Mouse (Mus musculus) retina, embryonic 14.5 days (tissue): ENCODE measurements at regions not wholly inside any gene's neighbourhood (a gene's known extent, or its start where the extent isn't known, plus 50 kb on each side); places are given as distances from the start of the nearest gene placed in this dataset.

ENCODE experiments used
- DNase-seq: peaks from one replicate; pipeline ENCODE4 v3.0.0-alpha.2; 2015; ENCODE audit warnings: low spot score

DNA sequence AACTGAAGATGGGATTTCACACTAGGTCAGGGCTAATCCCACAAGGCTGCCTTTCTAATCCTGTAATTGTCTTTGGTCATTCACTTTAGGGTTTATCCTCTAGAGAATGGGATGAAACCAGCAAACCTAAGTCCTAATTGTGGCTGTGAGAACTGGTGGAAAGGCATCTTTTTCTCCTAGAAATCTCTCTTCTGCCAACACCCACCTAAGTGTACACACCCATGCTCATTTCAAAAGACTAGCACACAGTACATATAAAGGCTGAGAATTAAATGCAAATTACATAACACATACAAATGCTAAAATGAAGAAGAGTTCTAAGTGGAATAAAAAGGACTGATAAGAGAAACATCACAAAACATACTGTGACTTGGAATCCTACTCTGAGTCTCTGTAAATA lies 579.5 kb downstream of the Eepd1 start:
- no peak for DNase-seq

DNA sequence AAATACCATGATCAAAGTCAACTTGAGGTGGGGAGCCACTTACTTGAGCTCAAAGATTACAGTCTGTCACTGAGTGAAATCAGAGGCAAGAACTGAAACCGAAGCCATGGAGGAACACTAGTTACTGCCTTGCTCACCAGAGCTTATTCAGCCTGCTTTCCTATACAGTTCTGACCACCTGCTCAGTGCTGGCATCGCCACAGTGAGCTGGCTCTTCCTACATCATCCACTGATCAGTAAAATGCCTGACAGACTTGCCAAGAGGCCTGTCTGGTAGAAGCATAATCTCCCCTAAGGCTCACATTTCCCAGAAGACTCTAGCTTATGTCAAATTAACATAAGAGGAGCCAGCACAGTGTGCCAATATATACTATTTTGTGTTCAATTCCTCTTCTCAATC lies 595.7 kb downstream of the Eepd1 start:
- DNase-seq: no peak

DNA sequence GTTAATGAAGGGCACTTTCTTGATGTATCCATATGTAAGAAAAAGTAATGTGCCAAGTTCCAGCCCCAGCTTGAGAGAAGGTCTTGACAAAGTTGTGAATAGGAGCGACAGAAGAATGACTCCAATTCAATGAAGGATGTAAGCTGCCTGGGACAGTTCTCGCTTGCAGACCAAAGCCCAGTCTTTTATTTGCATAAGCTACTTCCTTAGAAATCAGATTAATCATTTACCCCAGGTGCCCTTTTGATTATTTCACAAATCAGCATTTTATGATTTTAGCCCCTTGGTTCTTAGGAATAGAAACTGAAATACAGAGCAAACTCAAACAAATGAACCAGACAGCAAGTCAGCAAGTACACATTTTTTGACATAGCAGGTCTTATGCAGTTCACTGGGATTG lies 605.2 kb downstream of the Eepd1 start:
- DNase-seq: no peak

DNA sequence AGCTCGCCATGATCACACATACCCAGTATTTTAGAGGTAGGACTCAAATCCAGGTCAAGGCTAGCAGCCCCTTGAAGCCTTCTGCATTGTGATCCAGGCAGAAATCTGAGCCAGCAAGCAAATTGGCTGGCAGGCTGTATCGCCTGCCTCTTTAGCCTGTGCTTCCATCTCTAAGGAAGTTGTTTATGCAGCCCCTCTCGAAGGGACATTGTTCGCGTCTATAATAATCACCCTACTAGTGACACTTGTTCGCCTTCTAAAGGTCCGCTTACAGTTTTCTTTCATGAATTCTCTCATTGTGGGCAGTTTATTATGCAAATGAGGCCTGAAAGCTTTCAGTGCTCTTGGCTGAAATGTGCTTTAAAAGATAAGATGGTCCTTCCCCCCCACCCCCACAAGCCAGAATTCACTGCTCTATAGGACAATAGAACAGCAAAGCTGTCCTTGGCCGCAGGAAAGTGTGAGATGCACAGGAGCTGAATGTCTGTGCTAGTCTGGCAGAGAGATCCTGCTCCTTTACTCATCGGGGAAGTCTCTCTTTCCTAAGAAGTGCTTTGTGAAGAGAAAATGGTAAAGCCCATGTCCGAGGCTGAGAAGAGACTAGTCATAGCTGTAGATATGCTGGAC lies 610.8 kb downstream of the Eepd1 start:
- no peak for DNase-seq

DNA sequence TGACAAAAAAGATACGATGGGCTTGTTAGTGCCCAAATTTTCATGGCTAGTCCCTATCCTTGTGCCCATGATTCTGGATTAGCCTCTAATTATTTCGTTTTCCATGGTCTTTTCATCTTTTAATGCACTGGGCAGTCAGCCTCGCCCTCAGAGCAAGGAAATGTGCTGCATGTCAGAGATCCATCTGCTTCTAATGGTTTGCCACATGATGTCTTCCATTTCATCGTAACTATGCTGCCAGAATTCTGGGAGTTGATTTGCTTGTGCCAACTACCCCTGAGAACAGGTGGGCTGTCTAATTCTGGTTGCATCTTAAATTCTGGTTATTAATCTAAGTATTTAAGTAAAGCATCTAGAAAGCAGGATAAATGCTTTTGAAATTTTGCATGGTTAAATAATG lies 622.8 kb downstream of the Eepd1 start:
- DNase-seq: no peak

DNA sequence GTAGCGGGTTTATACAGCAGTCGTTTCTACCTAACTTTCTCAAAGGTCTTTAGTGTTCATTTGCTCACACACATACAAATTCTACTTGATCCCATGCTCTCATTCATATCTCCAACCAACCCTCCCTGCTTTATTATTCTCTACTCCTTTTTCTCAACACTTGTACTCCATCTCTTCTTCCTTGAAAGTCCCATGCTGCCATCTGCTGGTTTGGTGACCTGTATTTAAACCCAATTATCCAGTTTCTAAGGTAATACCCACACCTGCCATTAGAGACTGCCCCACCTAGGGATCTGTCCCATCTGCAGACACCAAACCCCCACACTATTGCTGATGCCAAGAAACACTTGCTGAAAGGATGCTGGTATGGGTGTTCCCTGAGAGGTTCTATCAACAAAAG lies 611.5 kb upstream of the B3gat1 start:
- peak; percentile 4 for DNase-seq

DNA sequence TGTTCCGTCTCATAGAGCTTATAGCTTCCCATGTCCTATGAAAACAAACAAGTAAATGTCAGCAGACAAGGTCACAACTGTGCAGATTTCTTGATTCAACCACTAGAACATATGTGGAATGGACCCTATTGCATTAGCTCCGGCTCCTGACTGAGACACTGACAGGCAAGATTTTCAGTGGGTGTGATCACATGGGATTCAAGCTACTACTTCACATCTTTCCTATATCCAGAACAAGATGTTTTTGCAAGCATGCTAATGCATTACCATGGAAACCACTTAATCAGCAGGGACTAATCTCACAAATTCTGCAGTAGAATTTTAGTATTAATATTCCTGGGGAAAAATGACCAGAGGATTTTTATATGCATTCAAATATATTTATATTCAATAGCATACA lies 598.9 kb upstream of the B3gat1 start:
- DNase-seq: no peak
